Mouse (Mus musculus): ENCODE data around the gene Hmgcl.

DNA sequence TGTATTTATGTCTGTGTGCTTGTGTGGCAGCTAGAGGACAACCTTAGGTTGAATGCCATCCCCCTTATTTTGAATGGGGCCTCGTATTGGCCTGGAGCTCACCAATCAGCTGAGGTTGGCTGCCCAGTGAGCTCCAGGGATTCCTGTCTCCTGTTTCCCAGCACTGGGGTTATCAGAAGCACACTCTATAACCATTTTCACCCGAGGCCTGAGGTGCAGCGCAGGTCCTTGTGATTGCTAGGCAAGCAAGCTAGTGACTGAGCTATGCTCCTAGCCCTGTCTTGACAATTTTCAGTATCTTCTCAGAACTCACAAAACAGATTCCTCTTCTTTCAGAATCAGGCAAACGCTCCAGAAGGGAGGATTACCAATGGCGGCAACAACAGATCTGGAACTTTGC, 38.3 kb downstream of the Hmgcl start:
- TF ChIP-seq CTCF (IDR thresholded peaks at IDR 0.05; ENCODE audit: insufficient read depth, low read depth, low read length) (no peak), POLR2A (IDR thresholded peaks at IDR 0.05; ENCODE audit: insufficient read depth, low read depth, low read length) (no peak)

Measured in olfactory bulb, adult 2 months (tissue).